Mouse (Mus musculus): ENCODE data around the gene Mfap1a. TPM values are rescaled to one million over a fixed set of nuclear protein-coding genes. Genes with fewer than 3 reads are reported as not detected.

Gene Mfap1a
- polyA plus RNA-seq, 1 experiment from 2014 or later = 30.9 TPM

Other genes starting within 250 kb of the Mfap1a start
- 132 and 164 TPM in 2 replicates for gene Trp53bp1, start 235.3 kb downstream of the Mfap1a start, polyA plus RNA-seq (2014; fragmentation: Nextera tagmentation; extraction: Ambion mirVana)
- 14.9 and 20.8 TPM in 2 replicates for gene Map1a, start 217.1 kb downstream of the Mfap1a start, polyA plus RNA-seq (2014; fragmentation: Nextera tagmentation; extraction: Ambion mirVana)
- 10.9 and 11.8 TPM in 2 replicates for gene Ppip5k1, start 151.3 kb downstream of the Mfap1a start, polyA plus RNA-seq (2014; fragmentation: Nextera tagmentation; extraction: Ambion mirVana)
- gene Ckmt1, start 149.0 kb downstream of the Mfap1a start, polyA plus RNA-seq (2014; fragmentation: Nextera tagmentation; extraction: Ambion mirVana) = 8.5 and 9.2 TPM in 2 replicates
- not detected in 2 replicates for gene Strc, start 119.5 kb downstream of the Mfap1a start, polyA plus RNA-seq (2014; fragmentation: Nextera tagmentation; extraction: Ambion mirVana)
- gene Pdia3, start 92.9 kb downstream of the Mfap1a start, polyA plus RNA-seq (2014; fragmentation: Nextera tagmentation; extraction: Ambion mirVana) = 470 and 556 TPM in 2 replicates
- 1.9 and 2.7 TPM in 2 replicates for gene Catsper2, start 92.9 kb downstream of the Mfap1a start, polyA plus RNA-seq (2014; fragmentation: Nextera tagmentation; extraction: Ambion mirVana)
- 3.1 and 3.7 TPM in 2 replicates for gene Ell3, start 62.4 kb downstream of the Mfap1a start, polyA plus RNA-seq (2014; fragmentation: Nextera tagmentation; extraction: Ambion mirVana)
- gene Serf2, start 57.5 kb downstream of the Mfap1a start, polyA plus RNA-seq (2014; fragmentation: Nextera tagmentation; extraction: Ambion mirVana) = 457 and 490 TPM in 2 replicates
- 114 and 116 TPM in 2 replicates for gene Hypk, start 53.4 kb downstream of the Mfap1a start, polyA plus RNA-seq (2014; fragmentation: Nextera tagmentation; extraction: Ambion mirVana)
- gene Serinc4, start 49.9 kb downstream of the Mfap1a start, polyA plus RNA-seq (2014; fragmentation: Nextera tagmentation; extraction: Ambion mirVana) = 0.46 and 0.80 TPM in 2 replicates
- gene Mfap1b, start 32.6 kb downstream of the Mfap1a start, polyA plus RNA-seq (2014; fragmentation: Nextera tagmentation; extraction: Ambion mirVana) = 80.4 and 80.9 TPM in 2 replicates
- 11.4 and 12.6 TPM in 2 replicates for gene Wdr76, start 58 bp upstream of the Mfap1a start, polyA plus RNA-seq (2014; fragmentation: Nextera tagmentation; extraction: Ambion mirVana)